Mouse (Mus musculus) common myeloid progenitor, adult 5-6 weeks (primary cell): ENCODE data around the gene Nav2. TPM values are rescaled to one million over a fixed set of nuclear protein-coding genes. Genes with fewer than 3 reads are reported as not detected.

Source experiments
- ATAC-seq: replicated peaks from 2 replicates; pipeline ENCODE4 v1.8.0; 2016; ENCODE audit warnings: low read depth, mild to moderate bottlenecking, moderate TSS enrichment, inconsistent platforms; ENCODE audit not compliant: poor library complexity, severe bottlenecking
- total RNA-seq: library from RNA; stranded (forward); fragments of 200-1000, 187-1606 nt; gene quantifications from 2 replicates; pipeline ENCODE4 v1.2.3, GENCODE M21; 2017

Gene Nav2
- total RNA-seq, 1 experiment from 2014 or later: 7.8 TPM

- no peak for ATAC-seq
These were observed 729.5 kb downstream of the Nav2 start for GRCm38 (mm10) chr7:49637851-49638663.

GRCm38 (mm10) chr7:49638941-49639776 is 730.6 kb downstream of the Nav2 start:
- no peak for ATAC-seq

GRCm38 (mm10) chr7:49639864-49640708 is 731.6 kb downstream of the Nav2 start:
- ATAC-seq: no peak

GRCm38 (mm10) chr7:49640709-49641305 is 732.3 kb downstream of the Nav2 start:
- ATAC-seq: no peak

Other genes starting within 250 kb of the Nav2 start
- gene Zdhhc13, start 119.7 kb upstream of the Nav2 start, total RNA-seq: 41.8 and 52.3 TPM in 2 replicates
- gene Csrp3, start 60.7 kb upstream of the Nav2 start, total RNA-seq: 8.3 and 20.8 TPM in 2 replicates
- 35.6 and 46.1 TPM in 2 replicates for gene E2f8, start 27.1 kb upstream of the Nav2 start, total RNA-seq